Mouse (Mus musculus): ENCODE data around the gene Bcl6.

Gene Bcl6

GRCm38 (mm10) chr16:23972126-23972740 is 16.4 kb downstream of the Bcl6 start:
- DNase-seq = no peak

GRCm38 (mm10) chr16:23969919-23970318 is 18.7 kb downstream of the Bcl6 start:
- no peak for DNase-seq

- no peak for DNase-seq
These were observed 19.8 kb downstream of the Bcl6 start for GRCm38 (mm10) chr16:23968888-23969287.

GRCm38 (mm10) chr16:23967301-23967700 is 21.4 kb downstream of the Bcl6 start:
- no peak for DNase-seq

- DNase-seq = no peak
These were observed 22.6 kb downstream of the Bcl6 start for GRCm38 (mm10) chr16:23966066-23966465.

GRCm38 (mm10) chr16:23964706-23965367 is 23.8 kb downstream of the Bcl6 start:
- no peak for DNase-seq

GRCm38 (mm10) chr16:23963896-23964668 is 24.6 kb downstream of the Bcl6 start:
- DNase-seq = no peak

- peak in 1 of 2 experiments; percentile 52 for DNase-seq
These were observed 26.3 kb downstream of the Bcl6 start for GRCm38 (mm10) chr16:23962401-23962800.

GRCm38 (mm10) chr16:23958938-23959337 is 29.7 kb downstream of the Bcl6 start:
- DNase-seq = no peak

- no peak for DNase-seq
These were observed 34.7 kb downstream of the Bcl6 start for GRCm38 (mm10) chr16:23953959-23954260.

- peak in 1 of 2 experiments; percentile 40 for DNase-seq
These were observed 35.3 kb downstream of the Bcl6 start for GRCm38 (mm10) chr16:23953189-23953958.

- no peak for DNase-seq
These were observed 36.4 kb downstream of the Bcl6 start for GRCm38 (mm10) chr16:23952101-23952727.

- no peak for DNase-seq
These were observed 41.0 kb downstream of the Bcl6 start for GRCm38 (mm10) chr16:23947654-23948053.

- DNase-seq = no peak
These were observed 43.9 kb downstream of the Bcl6 start for GRCm38 (mm10) chr16:23944801-23945200.

- DNase-seq = no peak
These were observed 54.3 kb downstream of the Bcl6 start for GRCm38 (mm10) chr16:23934397-23934796.

- DNase-seq = no peak
These were observed 56.4 kb downstream of the Bcl6 start, which contains the start of gene Rtp2 for GRCm38 (mm10) chr16:23932294-23932693. TSS of gene Rtp2 (minus strand) at chr16:23932394.

GRCm38 (mm10) chr16:23931275-23931674 is 57.4 kb downstream of the Bcl6 start:
- no peak for DNase-seq

GRCm38 (mm10) chr16:23930426-23931073 is 58.1 kb downstream of the Bcl6 start:
- no peak for DNase-seq

GRCm38 (mm10) chr16:23927301-23928114 is 61.1 kb downstream of the Bcl6 start:
- DNase-seq = no peak

GRCm38 (mm10) chr16:23922906-23923305 is 65.7 kb downstream of the Bcl6 start:
- DNase-seq = no peak

- no peak for DNase-seq
These were observed 67.0 kb downstream of the Bcl6 start for GRCm38 (mm10) chr16:23921697-23922096.

All from kidney, adult 8-10 months (tissue).